Mouse (Mus musculus) embryonic facial prominence, embryonic 13.5 days (tissue): Measurements from ENCODE around the gene Josd2. TPM values are rescaled to one million over a fixed set of nuclear protein-coding genes. Genes with fewer than 3 reads are reported as not detected.

Experiments
- ATAC-seq: fragments of 200-750 bp; cut with Nextera tagmentation; 2 replicates; pipeline ENCODE4 v1.8.0; 2017; ENCODE audit warnings: low read depth; ENCODE audit not compliant: insufficient number of reproducible peaks, insufficient read depth, low FRiP score, low TSS enrichment
- H3K27ac ChIP-seq: fragments of 300-500 bp; sonication (generic); 2 replicates; pipeline ENCODE4 v1.5.1; 2015; ENCODE audit warnings: moderate library complexity, mild to moderate bottlenecking, inconsistent platforms
- H3K27me3 ChIP-seq: fragments of 300-500 bp; sonication (generic); 2 replicates; pipeline ENCODE4 v1.6.1; 2015; ENCODE audit warnings: mild to moderate bottlenecking, inconsistent platforms
- H3K36me3 ChIP-seq: fragments of 300-500 bp; sonication (generic); 2 replicates; pipeline ENCODE4 v1.6.1; 2015; ENCODE audit warnings: mild to moderate bottlenecking, inconsistent platforms
- H3K4me1 ChIP-seq: fragments of 300-500 bp; sonication (generic); 2 replicates; pipeline ENCODE4 v1.6.1; 2015; ENCODE audit warnings: inconsistent platforms
- H3K4me2 ChIP-seq: fragments of 300-500 bp; sonication (generic); 2 replicates; pipeline ENCODE4 v1.6.1; 2015; ENCODE audit warnings: moderate library complexity, mild to moderate bottlenecking, inconsistent platforms
- H3K4me3 ChIP-seq: fragments of 300-500 bp; sonication (generic); 2 replicates; pipeline ENCODE4 v1.5.1; 2015; ENCODE audit warnings: mild to moderate bottlenecking, inconsistent platforms
- H3K9ac ChIP-seq: fragments of 300-500 bp; sonication (generic); 2 replicates; pipeline ENCODE4 v1.6.1; 2015; ENCODE audit warnings: mild to moderate bottlenecking, inconsistent platforms
- H3K9me3 ChIP-seq: fragments of 300-500 bp; sonication (generic); 2 replicates; pipeline ENCODE4 v1.6.1; 2016; ENCODE audit warnings: inconsistent platforms
- WGBS: fragments of 180-500 bp; shearing (Covaris S2); methylation state at CpG from one replicate; pipeline ENCODE4 v1.1.7; 2015; ENCODE audit warnings: mixed read lengths; 5-methylcytosine and 5-hydroxymethylcytosine counted together
- polyA plus RNA-seq: library from polyadenylated mRNA; unstranded; fragments of >200 nt; fragmentation: Nextera tagmentation; extraction: Ambion mirVana; gene quantifications from 2 replicates; pipeline ENCODE4 v1.2.1, GENCODE M21; 2015

The Josd2 gene
- polyA plus RNA-seq = 93.6 and 106 TPM in 2 replicates

GRCm38 (mm10) chr7:44467811-44468411 is at the start of gene Josd2:
Gene Josd2 (plus strand): TSS chr7:44467980.
- Histone ChIP-seq H3K9me3 (no peaks in the 10 kb centered on the region), H3K27me3 (peaks cover 26% of the 10 kb centered on the region), H3K9ac (peak within 1 kb of the TSS; percentile 84), H3K27ac (peak within 1 kb of the TSS; percentile 81), H3K4me2 (peak within 1 kb of the TSS; percentile 65), H3K4me1 (peaks cover 26% of the 10 kb centered on the region), H3K36me3 (no peaks in the 10 kb centered on the region), H3K4me3 (peak within 1 kb of the TSS; percentile 74)
- under 1% methylated on average over 42 of the region's 42 CpGs for WGBS
- ATAC-seq = peak; percentile 93

GRCm38 (mm10) chr7:44427666-44428065 is 40.1 kb upstream of the Josd2 start:
- H3K4me3 ChIP-seq = peak overlapping the region; percentile 65
- H3K9ac ChIP-seq = peak overlapping the region; percentile 57
- peaks cover 20% of the 10 kb centered on the region for H3K4me1 ChIP-seq
- H3K27me3 ChIP-seq = peaks cover 65% of the 10 kb centered on the region
- H3K36me3 ChIP-seq = no peaks in the 10 kb centered on the region
- 6% methylated on average over 8 of the region's 8 CpGs for WGBS
- H3K9me3 ChIP-seq = no peaks in the 10 kb centered on the region
- no peak overlapping the region for H3K27ac ChIP-seq
- ATAC-seq = peak; percentile 10; the same call in 1 of the 2 replicates
- peak overlapping the region; percentile 86 for H3K4me2 ChIP-seq

GRCm38 (mm10) chr7:44428171-44428950 is 39.4 kb upstream of the Josd2 start:
- Histone ChIP-seq H3K36me3 (no peaks in the 10 kb centered on the region), H3K9me3 (no peaks in the 10 kb centered on the region), H3K27me3 (peaks cover 68% of the 10 kb centered on the region), H3K4me2 (peak overlapping the region; percentile 86), H3K9ac (peak overlapping the region; percentile 57), H3K27ac (peak overlapping the region; percentile 44), H3K4me3 (peak overlapping the region; percentile 65), H3K4me1 (peaks cover 20% of the 10 kb centered on the region)
- WGBS = under 1% methylated on average over 16 of the region's 38 CpGs
- ATAC-seq = 0 out of 2 replicates have a peak, but pooled peaks have one; percentile 8

- no peak; the same call in 1 of the 2 replicates for ATAC-seq
- Histone ChIP-seq H3K4me3 (peak within 1 kb of the TSS; percentile 65), H3K9ac (peak within 1 kb of the TSS; percentile 77), H3K4me2 (peak within 1 kb of the TSS; percentile 86), H3K27me3 (peaks cover 68% of the 10 kb centered on the region), H3K27ac (peak within 1 kb of the TSS; percentile 44), H3K4me1 (peaks cover 20% of the 10 kb centered on the region), H3K9me3 (no peaks in the 10 kb centered on the region), H3K36me3 (no peaks in the 10 kb centered on the region)
- under 1% methylated on average over 41 of the region's 69 CpGs for WGBS
Observed at GRCm38 (mm10) chr7:44428968-44429521, 38.7 kb upstream of the Josd2 start, which contains the start of gene Lrrc4b. Gene Lrrc4b (plus strand): TSS chr7:44429018.

- H3K27me3 ChIP-seq = peaks cover 75% of the 10 kb centered on the region
- no peak for ATAC-seq
- H3K4me2 ChIP-seq = peak overlapping the region; percentile 86
- WGBS = 3% methylated on average over 30 of the region's 32 CpGs
- H3K4me3 ChIP-seq = peak overlapping the region; percentile 65
- H3K36me3 ChIP-seq = no peaks in the 10 kb centered on the region
- peak overlapping the region; percentile 77 for H3K9ac ChIP-seq
- H3K4me1 ChIP-seq = peaks cover 20% of the 10 kb centered on the region
- no peaks in the 10 kb centered on the region for H3K9me3 ChIP-seq
- H3K27ac ChIP-seq = no peak overlapping the region; the same call in 1 of the 2 replicates
Observed at GRCm38 (mm10) chr7:44429534-44430488, 38.0 kb upstream of the Josd2 start.

- ATAC-seq = no peak
- Histone ChIP-seq H3K9me3 (no peaks in the 10 kb centered on the region), H3K4me2 (no peak overlapping the region), H3K4me3 (no peak overlapping the region), H3K36me3 (no peaks in the 10 kb centered on the region), H3K27ac (no peak overlapping the region), H3K27me3 (peaks cover 70% of the 10 kb centered on the region), H3K4me1 (peaks cover 19% of the 10 kb centered on the region), H3K9ac (no peak overlapping the region)
- WGBS = 79% methylated on average over 6 of the region's 6 CpGs
Observed at GRCm38 (mm10) chr7:44432550-44432949, 35.2 kb upstream of the Josd2 start.

GRCm38 (mm10) chr7:44433371-44433770 is 34.4 kb upstream of the Josd2 start:
- Histone ChIP-seq H3K4me2 (no peak overlapping the region), H3K4me1 (peaks cover 11% of the 10 kb centered on the region), H3K9ac (no peak overlapping the region), H3K36me3 (no peaks in the 10 kb centered on the region), H3K27me3 (peaks cover 69% of the 10 kb centered on the region), H3K4me3 (no peak overlapping the region), H3K9me3 (no peaks in the 10 kb centered on the region), H3K27ac (no peak overlapping the region)
- WGBS = under 1% methylated on average over 7 of the region's 7 CpGs
- ATAC-seq = no peak

GRCm38 (mm10) chr7:44434089-44434488 is 33.7 kb upstream of the Josd2 start:
- H3K4me2 ChIP-seq = no peak overlapping the region
- WGBS = 59% methylated on average over 9 of the region's 9 CpGs
- H3K36me3 ChIP-seq = no peaks in the 10 kb centered on the region
- H3K27ac ChIP-seq = no peak overlapping the region
- H3K9ac ChIP-seq = no peak overlapping the region
- no peaks in the 10 kb centered on the region for H3K9me3 ChIP-seq
- peaks cover 11% of the 10 kb centered on the region for H3K4me1 ChIP-seq
- peaks cover 67% of the 10 kb centered on the region for H3K27me3 ChIP-seq
- no peak overlapping the region for H3K4me3 ChIP-seq
- no peak for ATAC-seq

- H3K9ac ChIP-seq = no peak overlapping the region
- H3K9me3 ChIP-seq = no peaks in the 10 kb centered on the region
- no peak for ATAC-seq
- no peak overlapping the region for H3K4me2 ChIP-seq
- peaks cover 67% of the 10 kb centered on the region for H3K27me3 ChIP-seq
- H3K36me3 ChIP-seq = no peaks in the 10 kb centered on the region
- no peak overlapping the region for H3K4me3 ChIP-seq
- no peak overlapping the region for H3K27ac ChIP-seq
- WGBS = 72% methylated on average over 5 of the region's 5 CpGs
- H3K4me1 ChIP-seq = no peaks in the 10 kb centered on the region
Observed at GRCm38 (mm10) chr7:44435796-44436195, 32.0 kb upstream of the Josd2 start.

- peaks cover 67% of the 10 kb centered on the region for H3K27me3 ChIP-seq
- no peak overlapping the region for H3K4me2 ChIP-seq
- H3K9me3 ChIP-seq = no peaks in the 10 kb centered on the region
- no peaks in the 10 kb centered on the region for H3K4me1 ChIP-seq
- no peak overlapping the region for H3K4me3 ChIP-seq
- no peaks in the 10 kb centered on the region for H3K36me3 ChIP-seq
- no peak overlapping the region for H3K9ac ChIP-seq
- no peak overlapping the region for H3K27ac ChIP-seq
- WGBS = 5% methylated on average over 1 of the region's 1 CpGs
- ATAC-seq = no peak
Observed at GRCm38 (mm10) chr7:44436267-44436666, 31.5 kb upstream of the Josd2 start.

- Histone ChIP-seq H3K36me3 (no peaks in the 10 kb centered on the region), H3K27ac (no peak overlapping the region), H3K9me3 (no peaks in the 10 kb centered on the region), H3K27me3 (peaks cover 67% of the 10 kb centered on the region), H3K9ac (no peak overlapping the region), H3K4me2 (no peak overlapping the region), H3K4me1 (peaks cover 7% of the 10 kb centered on the region), H3K4me3 (no peak overlapping the region)
- whole genome bisulfite sequencing = 80% methylated on average over 1 of the region's 1 CpGs
- no peak for ATAC-seq
Observed at GRCm38 (mm10) chr7:44437188-44437587, 30.6 kb upstream of the Josd2 start.
